Mouse (Mus musculus) urinary bladder, adult 18-20 months (tissue): ENCODE results near the gene Rad54l2.

Experiments
- DNase-seq, 2 experiments: peaks; one replicate each; pipeline ENCODE4 v3.0.0; 2022; ENCODE audit warnings: low spot score in 2 of 2, mixed read lengths in 2 of 2

The Rad54l2 gene

GRCm38 (mm10) chr9:106677702-106678101 is 111.3 kb downstream of the Rad54l2 start:
- DNase-seq: no peak

GRCm38 (mm10) chr9:106676571-106676970 is 112.4 kb downstream of the Rad54l2 start:
- DNase-seq: no peak

GRCm38 (mm10) chr9:106675965-106676364 is 113.0 kb downstream of the Rad54l2 start:
- no peak for DNase-seq

- DNase-seq: peak; percentile 62 to 72
Observed at GRCm38 (mm10) chr9:106675480-106675879, 113.5 kb downstream of the Rad54l2 start.

GRCm38 (mm10) chr9:106673860-106674259 is 115.1 kb downstream of the Rad54l2 start:
- DNase-seq: no peak

- DNase-seq: no peak
Observed at GRCm38 (mm10) chr9:106664856-106665255, 124.1 kb downstream of the Rad54l2 start.

- DNase-seq: no peak
Observed at GRCm38 (mm10) chr9:106664433-106664832, 124.6 kb downstream of the Rad54l2 start.

GRCm38 (mm10) chr9:106663200-106663599 is 125.8 kb downstream of the Rad54l2 start:
- no peak for DNase-seq

- DNase-seq: no peak
Observed at GRCm38 (mm10) chr9:106659935-106660334, 129.1 kb downstream of the Rad54l2 start.

- DNase-seq: no peak
Observed at GRCm38 (mm10) chr9:106659441-106659840, 129.6 kb downstream of the Rad54l2 start.

GRCm38 (mm10) chr9:106657592-106657991 is 131.4 kb downstream of the Rad54l2 start:
- no peak for DNase-seq

GRCm38 (mm10) chr9:106656820-106657219 is 132.2 kb downstream of the Rad54l2 start:
- DNase-seq: no peak

- DNase-seq: peak in 1 of 2 experiments; percentile 62
Observed at GRCm38 (mm10) chr9:106655884-106656720, 132.9 kb downstream of the Rad54l2 start, which contains the start of gene Grm2. TSS of gene Grm2 (minus strand) at chr9:106656082.

GRCm38 (mm10) chr9:106652720-106653119 is 136.3 kb downstream of the Rad54l2 start:
- DNase-seq: no peak

GRCm38 (mm10) chr9:106647226-106647625 is 141.8 kb downstream of the Rad54l2 start:
- DNase-seq: no peak

GRCm38 (mm10) chr9:106645684-106646271 is 143.2 kb downstream of the Rad54l2 start:
- DNase-seq: no peak

- no peak for DNase-seq
Observed at GRCm38 (mm10) chr9:106643787-106644186, 145.2 kb downstream of the Rad54l2 start.

- DNase-seq: peak in 1 of 2 experiments; percentile 21
Observed at GRCm38 (mm10) chr9:106643128-106643527, 145.9 kb downstream of the Rad54l2 start.

- DNase-seq: no peak
Observed at GRCm38 (mm10) chr9:106641346-106641745, 147.6 kb downstream of the Rad54l2 start.

GRCm38 (mm10) chr9:106638154-106638553 is 150.8 kb downstream of the Rad54l2 start:
- DNase-seq: no peak
